Mouse (Mus musculus): ENCODE results near the gene Vmn1r31. TPM values are rescaled to one million over a fixed set of nuclear protein-coding genes. Genes with fewer than 3 reads are reported as not detected.

Gene Vmn1r31
- not detected for total RNA-seq (2023)

GRCm38 (mm10) chr6:58475230-58475629 lies at the start of gene Vmn1r31:
Gene Vmn1r31 (minus strand): TSS chr6:58475330.

DNA sequence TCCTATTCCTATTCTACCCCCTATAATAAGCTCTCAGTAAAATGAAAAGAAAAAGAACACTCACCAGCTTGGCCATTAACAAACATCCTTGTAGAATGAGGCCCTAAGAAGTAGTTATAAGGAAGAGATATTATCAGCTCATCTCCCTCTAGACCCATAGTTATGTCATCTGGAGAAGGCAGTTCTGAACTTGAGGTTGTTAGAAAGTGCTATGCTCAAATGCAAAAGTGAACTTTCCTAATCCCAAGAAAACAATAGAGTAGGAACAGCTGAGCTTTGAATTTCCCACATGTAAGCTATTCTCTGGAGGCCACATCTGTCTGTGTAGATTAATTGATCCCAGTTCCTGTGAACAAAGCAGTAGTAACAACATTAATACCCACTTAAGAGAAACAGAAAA lies 31.8 kb downstream of the Vmn1r31 start, which contains the start of gene Vmn1r30:
Vmn1r30 (minus strand) TSS at position 101 of the 400 bp plus-strand sequence.

Other genes with a start within 250 kb of the Vmn1r31 start
- not detected for gene Vmn1r28, start 213.3 kb downstream of the Vmn1r31 start, total RNA-seq (2023)
- gene Vmn1r29, start 173.8 kb downstream of the Vmn1r31 start, total RNA-seq (2023), result not detected
- not detected for gene Vmn1r30, start 31.9 kb downstream of the Vmn1r31 start, total RNA-seq (2023)
- gene Abcg2, start 109.2 kb upstream of the Vmn1r31 start, total RNA-seq (2023), result 11.8 TPM

All from CD4-positive naive resting alpha-beta T cell, adult 57 days (primary cell).